In genomic region chr4:100273356-100273755, GRCm38 (mm10) we compare ENCODE assay signal across 19 mouse cellular contexts.
A peak's percentile ranks its signal among the peaks of the same experiment; 100 is the strongest.
DNase-seq lines count a peak whose midpoint lies in the region; ATAC-seq and TF ChIP-seq lines count a peak whose summit lies in the region.
"Had no signal": no experiment of that assay in that cellular context is flagged by ENCODE, and none has a peak within 500 bp of the region (broad histone marks: within the 10 kb centered on the region; RNA-seq: fewer than 3 reads in every experiment).

No protein-coding gene starts in this region.

- DNase-seq in heart, adult 11 months = peak; percentile 63
- DNase-seq in heart, embryonic 10.5 days (ENCODE audit: low spot score) = no peak
- peak; percentile 63 for DNase-seq in liver, adult 2 months (ENCODE audit: extremely low read depth, low read depth, low spot score)
- no peak for DNase-seq in liver, embryonic 11.5 days (ENCODE audit: low spot score)
- DNase-seq: adrenal gland, adult 2 months; adrenal gland, adult 8-10 months; adrenal gland, postnatal 10 days; adrenal gland, postnatal 14 days; adrenal gland, postnatal 25 days; adrenal gland, postnatal 36 days; B cell, adult 2 months; cerebellum, adult 11 months; cerebellum, adult 11-12 months; cerebellum, adult 18-20 months had no signal

- no peak overlapping the region for H3K9ac ChIP-seq in liver, adult 2 months (ENCODE audit: low read depth, low read length)
- H3K9ac ChIP-seq in liver, embryonic 11.5 days (ENCODE audit: low read depth, low read length) = no peak overlapping the region

- H3K79me2 ChIP-seq in liver, adult 2 months (ENCODE audit: control insufficient read depth, insufficient read depth, low read length) = no peaks in the 10 kb centered on the region

- no peak for TF ChIP-seq CTCF in liver, adult 2 months (IDR thresholded peaks at IDR 0.05; ENCODE audit: low read depth, low read length)

- H3K4me2 ChIP-seq in liver, embryonic 11.5 days = no peak overlapping the region

- H3K27ac ChIP-seq in heart, embryonic 10.5 days = no peak overlapping the region
- no peak overlapping the region for H3K27ac ChIP-seq in liver, adult 2 months (replicated peaks; ENCODE audit: insufficient read depth, low read depth, low read length)
- no peak overlapping the region for H3K27ac ChIP-seq in liver, embryonic 11.5 days (ENCODE audit: low read depth, low read length)

- H3K4me3 ChIP-seq in heart, embryonic 10.5 days = no peak overlapping the region
- no peak overlapping the region for H3K4me3 ChIP-seq in liver, adult 2 months (ENCODE audit: insufficient read depth, low read depth, low read length)
- no peak overlapping the region for H3K4me3 ChIP-seq in liver, embryonic 11.5 days (ENCODE audit: low read depth, low read length)

- 76% methylated on average over 3 of the region's 3 CpGs for WGBS in heart, embryonic 10.5 days
- WGBS in liver, adult 2 months = 41% methylated on average over 3 of the region's 3 CpGs
- 69% methylated on average over 3 of the region's 3 CpGs for WGBS in liver, embryonic 11.5 days

- no peak for TF ChIP-seq POLR2A in liver, adult 2 months (IDR thresholded peaks at IDR 0.05; ENCODE audit: extremely low read depth, insufficient read depth, low read length)

- no peaks in the 10 kb centered on the region for H3K27me3 ChIP-seq in heart, embryonic 10.5 days (ENCODE audit: insufficient read depth, poor library complexity, severe bottlenecking)
- H3K27me3 ChIP-seq in liver, adult 2 months (ENCODE audit: control insufficient read depth, insufficient read depth, low read length) = no peaks in the 10 kb centered on the region
- no peaks in the 10 kb centered on the region for H3K27me3 ChIP-seq in liver, embryonic 11.5 days (replicated peaks; ENCODE audit: control insufficient read depth, insufficient read depth, low read length)
- H3K27me3 ChIP-seq: CH12.LX, Patski had no signal

- no peaks in the 10 kb centered on the region for H3K4me1 ChIP-seq in heart, embryonic 10.5 days
- H3K4me1 ChIP-seq in liver, adult 2 months (ENCODE audit: control insufficient read depth, insufficient read depth, low read length) = peaks cover 19% of the 10 kb centered on the region
- H3K4me1 ChIP-seq in liver, embryonic 11.5 days (replicated peaks; ENCODE audit: control insufficient read depth, insufficient read depth, low read length) = no peaks in the 10 kb centered on the region

- H3K36me3 ChIP-seq in heart, embryonic 10.5 days = no peaks in the 10 kb centered on the region
- no peaks in the 10 kb centered on the region for H3K36me3 ChIP-seq in liver, adult 2 months (ENCODE audit: control insufficient read depth, insufficient read depth, low read length)
- no peaks in the 10 kb centered on the region for H3K36me3 ChIP-seq in liver, embryonic 11.5 days (ENCODE audit: control insufficient read depth, insufficient read depth, low read length)
- H3K36me3 ChIP-seq: G1E had no signal

- no peak for ATAC-seq in liver, embryonic 11.5 days (replicated peaks; ENCODE audit: low FRiP score)
- ATAC-seq: activated CD4-positive, CD25-positive, alpha-beta regulatory T cell, adult 4 months; CD4-positive, CD25-positive, alpha-beta regulatory T cell, adult 4 months; Patski had no signal

- no peaks in the 10 kb centered on the region for H3K9me3 ChIP-seq in heart, embryonic 10.5 days
- no peaks in the 10 kb centered on the region for H3K9me3 ChIP-seq in liver, embryonic 11.5 days (ENCODE audit: control insufficient read depth, low read length)

Comparison
In these comparisons a context has a peak if more than half of its experiments do, and no peak if none do; other contexts are left out.
1. DNase-seq: peak in heart, adult 11 months (single experiment) and liver, adult 2 months (single experiment); none in heart, embryonic 10.5 days (single experiment) and liver, embryonic 11.5 days (single experiment).